Mouse (Mus musculus) G1E (cell line): Measurements from ENCODE around the gene Cnga3. TPM values are rescaled to one million over a fixed set of nuclear protein-coding genes. Genes with fewer than 3 reads are reported as not detected.

ENCODE experiments used
- ATAC-seq: 2 replicates; pipeline ENCODE4 v1.8.0; 2016; ENCODE audit warnings: mild to moderate bottlenecking; ENCODE audit not compliant: insufficient number of reproducible peaks, poor library complexity, low FRiP score, severe bottlenecking; ENCODE audit errors: extremely low read depth
- DNase-seq: peaks from one replicate; pipeline ENCODE4 v3.0.0; 2012; ENCODE audit warnings: low spot score
- H3K27me3 ChIP-seq: 2 replicates; pipeline ENCODE4 v1.6.1; 2012; ENCODE audit warnings: mild to moderate bottlenecking, low read length, inconsistent platforms; ENCODE audit not compliant: insufficient read depth
- H3K36me3 ChIP-seq: replicated peaks from 2 replicates; pipeline ENCODE3; 2012; ENCODE audit warnings: mild to moderate bottlenecking, inconsistent platforms
- H3K4me1 ChIP-seq: 2 replicates; pipeline ENCODE4 v1.6.1; 2012; ENCODE audit warnings: low read depth, low read length, inconsistent platforms, mixed read lengths; ENCODE audit not compliant: insufficient read depth
- H3K4me3 ChIP-seq: 2 replicates; pipeline ENCODE4 v1.5.1; 2012; ENCODE audit warnings: low read depth, mild to moderate bottlenecking, inconsistent platforms, low read length, moderate library complexity, mixed read lengths
- H3K9me3 ChIP-seq: replicated peaks from 2 replicates; pipeline ENCODE4 v1.6.1; 2012; ENCODE audit warnings: inconsistent platforms
- CTCF ChIP-seq: IDR thresholded peaks from 2 replicates; pipeline ENCODE4 v1.5.1; 2012; ENCODE audit warnings: low read depth, low read length, inconsistent platforms, mixed read lengths
- GATA1 ChIP-seq: IDR thresholded peaks from 2 replicates; pipeline ENCODE4 v1.6.1; 2012; ENCODE audit warnings: borderline replicate concordance, low read length, inconsistent platforms, mixed read lengths
- GATA2 ChIP-seq: IDR thresholded peaks from 2 replicates; pipeline ENCODE4 v1.6.1; 2012; ENCODE audit warnings: low read depth, low read length, inconsistent platforms, borderline replicate concordance
- POLR2AphosphoS5 ChIP-seq: IDR thresholded peaks from 2 replicates; pipeline ENCODE4 v1.6.1; 2012; ENCODE audit warnings: low read depth, low read length, inconsistent platforms; ENCODE audit not compliant: insufficient replicate concordance
- TAL1 ChIP-seq: conservative IDR thresholded peaks from 2 replicates; pipeline ENCODE4 v1.6.1; 2012; ENCODE audit warnings: low read depth, low read length, inconsistent platforms, mixed read lengths
- polyA plus RNA-seq: library from polyadenylated mRNA; stranded (reverse); fragments of >175 nt; gene quantifications from 2 replicates; pipeline ENCODE4 v1.2.3, GENCODE M21; 2012
- total RNA-seq, 2 experiments: library from RNA; stranded (forward) in 1 of 2; stranded (reverse) in 1 of 2; fragments of 200-1000 nt in 1 of 2; fragments of >200 nt in 1 of 2; fragmentation: Nextera tagmentation in 1 of 2; gene quantifications; 2 replicates each; pipeline ENCODE4 v1.2.3; 2014 to 2017

Gene Cnga3
- total and polyA plus RNA-seq, 3 experiments = 0.11 TPM; not detected in 2

GRCm38 (mm10) chr1:37222002-37222401, 7.8 kb downstream of the Cnga3 start:
- Histone ChIP-seq H3K4me1 (no peaks in the 10 kb centered on the region), H3K4me3 (no peak overlapping the region), H3K36me3 (no peaks in the 10 kb centered on the region), H3K9me3 (no peaks in the 10 kb centered on the region), H3K27me3 (peaks cover 7% of the 10 kb centered on the region; the same call in 1 of the 2 replicates)
- DNase-seq = no peak
- TF ChIP-seq GATA2 = no peak
- no peak for TF ChIP-seq GATA1
- TF ChIP-seq CTCF = no peak
- TF ChIP-seq POLR2AphosphoS5 = no peak
- TF ChIP-seq TAL1 = no peak
- no peak for ATAC-seq

GRCm38 (mm10) chr1:37230404-37230803, 16.2 kb downstream of the Cnga3 start:
- Histone ChIP-seq H3K4me1 (no peaks in the 10 kb centered on the region), H3K36me3 (no peaks in the 10 kb centered on the region), H3K4me3 (no peak overlapping the region), H3K27me3 (no peaks in the 10 kb centered on the region), H3K9me3 (peaks cover 13% of the 10 kb centered on the region)
- TF ChIP-seq CTCF (no peak), GATA1 (no peak), TAL1 (no peak), GATA2 (no peak), POLR2AphosphoS5 (no peak)
- no peak for ATAC-seq
- no peak for DNase-seq

GRCm38 (mm10) chr1:37231295-37231701, 17.1 kb downstream of the Cnga3 start:
- TF ChIP-seq GATA1 = no peak
- TF ChIP-seq GATA2 = no peak
- no peak for TF ChIP-seq CTCF
- peaks cover 13% of the 10 kb centered on the region for H3K9me3 ChIP-seq
- H3K27me3 ChIP-seq = no peaks in the 10 kb centered on the region
- no peaks in the 10 kb centered on the region for H3K4me1 ChIP-seq
- H3K4me3 ChIP-seq = no peak overlapping the region
- H3K36me3 ChIP-seq = no peaks in the 10 kb centered on the region
- no peak for ATAC-seq
- no peak for DNase-seq

- Histone ChIP-seq H3K27me3 (peaks cover 7% of the 10 kb centered on the region; the same call in 1 of the 2 replicates), H3K4me3 (no peak overlapping the region)
These were observed 24.9 kb downstream of the Cnga3 start for GRCm38 (mm10) chr1:37239045-37239635.

GRCm38 (mm10) chr1:37242253-37242652, 28.0 kb downstream of the Cnga3 start:
- peaks cover 7% of the 10 kb centered on the region; the same call in 1 of the 2 replicates for H3K27me3 ChIP-seq
- peaks cover 4% of the 10 kb centered on the region for H3K4me1 ChIP-seq
- DNase-seq (no peak), ATAC-seq (no peak)
- TF ChIP-seq POLR2AphosphoS5 (no peak), GATA1 (no peak)
- no peaks in the 10 kb centered on the region for H3K9me3 ChIP-seq
- H3K4me3 ChIP-seq = no peak overlapping the region
- no peaks in the 10 kb centered on the region for H3K36me3 ChIP-seq

More at GRCm38 (mm10) chr1:37239045-37239635, 24.9 kb downstream of the Cnga3 start:
- Histone ChIP-seq H3K36me3 (no peaks in the 10 kb centered on the region), H3K4me1 (peaks cover 4% of the 10 kb centered on the region), H3K9me3 (no peaks in the 10 kb centered on the region)
- TF ChIP-seq POLR2AphosphoS5 = no peak
- TF ChIP-seq GATA1 = no peak
- no peak for TF ChIP-seq CTCF
- TF ChIP-seq TAL1 = no peak
- TF ChIP-seq GATA2 = no peak
- ATAC-seq (no peak), DNase-seq (no peak)

- no peak overlapping the region for H3K4me3 ChIP-seq
- TF ChIP-seq POLR2AphosphoS5 = no peak
- TF ChIP-seq GATA2 = no peak
- no peak for TF ChIP-seq CTCF
- H3K27me3 ChIP-seq = peaks cover 10% of the 10 kb centered on the region; the same call in 1 of the 2 replicates
- H3K36me3 ChIP-seq = no peaks in the 10 kb centered on the region
- H3K4me1 ChIP-seq = peaks cover 4% of the 10 kb centered on the region
- DNase-seq (no peak), ATAC-seq (no peak)
- no peaks in the 10 kb centered on the region for H3K9me3 ChIP-seq
These were observed 32.2 kb downstream of the Cnga3 start for GRCm38 (mm10) chr1:37246476-37246875.
